Mouse (Mus musculus) cerebellum, postnatal 14 days (tissue): ENCODE measurements around the gene S1pr5.
A peak's percentile ranks its signal among the peaks of the same experiment; 100 is the strongest.
"Not testable (repeated sequence)": the region's sequence is repeated elsewhere in the genome, so short reads cannot be mapped to it uniquely, and the experiment has no call there.

Experiments
- DNase-seq, 2 experiments: peaks; one replicate each; pipeline ENCODE4 v3.0.0; 2021; ENCODE audit warnings: mixed read lengths in 2 of 2

The S1pr5 gene

GRCm38 (mm10) chr9:21265611-21266010 lies 17.4 kb upstream of the S1pr5 start:
- no peak for DNase-seq

GRCm38 (mm10) chr9:21265000-21265561 lies 16.8 kb upstream of the S1pr5 start, which contains the start of gene Atg4d:
Gene Atg4d (plus strand): TSS chr9:21265293.
- peak; percentile 100 for DNase-seq

- peak in 1 of 2 experiments; percentile 35 for DNase-seq
These were observed 16.2 kb upstream of the S1pr5 start for GRCm38 (mm10) chr9:21264272-21264999.

GRCm38 (mm10) chr9:21261831-21262230 lies 13.6 kb upstream of the S1pr5 start:
- no peak for DNase-seq

- no peak for DNase-seq
These were observed 12.3 kb upstream of the S1pr5 start for GRCm38 (mm10) chr9:21260491-21261040.

GRCm38 (mm10) chr9:21256349-21256748 lies 8.1 kb upstream of the S1pr5 start:
- not testable (repeated sequence) for DNase-seq

- no peak for DNase-seq
These were observed 6.4 kb upstream of the S1pr5 start for GRCm38 (mm10) chr9:21254690-21255089.

GRCm38 (mm10) chr9:21251116-21251735 lies 3.0 kb upstream of the S1pr5 start:
- no peak for DNase-seq

DNA sequence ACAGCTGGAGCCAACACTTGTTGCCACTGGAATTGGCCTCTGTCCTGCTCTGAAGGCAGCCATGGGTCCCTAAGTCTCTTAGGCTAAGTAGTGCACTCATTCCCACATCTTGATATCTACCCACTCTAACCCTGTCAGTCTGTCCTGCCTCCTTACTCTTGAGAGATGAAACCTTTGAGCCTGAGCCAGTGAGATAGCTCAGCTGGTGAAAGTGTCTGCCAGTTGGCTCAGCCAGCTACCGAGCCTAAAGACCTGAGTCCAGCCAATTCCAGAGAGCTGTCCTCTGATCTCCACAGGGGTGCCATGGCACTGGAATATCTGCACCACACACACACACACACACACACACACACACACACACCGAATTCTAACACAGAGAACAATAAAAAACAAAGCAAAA lies 2.3 kb upstream of the S1pr5 start:
- DNase-seq, result peak; percentile 42 to 46

- DNase-seq, result no peak
These were observed 1.6 kb upstream of the S1pr5 start for GRCm38 (mm10) chr9:21249629-21250508.

- no peak for DNase-seq
These were observed 1.9 kb downstream of the S1pr5 start for GRCm38 (mm10) chr9:21246342-21246741.

DNA sequence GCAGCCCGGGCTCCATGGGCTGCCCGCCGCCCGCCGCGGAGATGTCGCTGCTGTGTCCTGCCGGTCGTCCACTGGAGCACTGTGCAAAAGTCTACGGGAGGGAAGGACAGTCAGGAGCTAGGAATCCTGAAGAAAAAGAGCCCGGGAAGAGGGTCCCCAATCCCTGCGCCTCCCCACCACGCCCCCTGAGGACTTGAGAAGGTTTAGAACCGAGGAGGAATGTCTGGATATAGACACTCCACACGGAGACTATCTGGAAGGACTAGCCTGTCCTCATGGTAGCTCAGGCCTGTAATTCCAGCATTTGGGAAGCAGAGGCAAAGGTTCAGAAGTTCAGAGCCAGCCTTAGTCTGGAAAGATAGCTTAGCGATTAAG lies 3.1 kb downstream of the S1pr5 start:
- DNase-seq, result peak in 1 of 2 experiments; percentile 36

DNA sequence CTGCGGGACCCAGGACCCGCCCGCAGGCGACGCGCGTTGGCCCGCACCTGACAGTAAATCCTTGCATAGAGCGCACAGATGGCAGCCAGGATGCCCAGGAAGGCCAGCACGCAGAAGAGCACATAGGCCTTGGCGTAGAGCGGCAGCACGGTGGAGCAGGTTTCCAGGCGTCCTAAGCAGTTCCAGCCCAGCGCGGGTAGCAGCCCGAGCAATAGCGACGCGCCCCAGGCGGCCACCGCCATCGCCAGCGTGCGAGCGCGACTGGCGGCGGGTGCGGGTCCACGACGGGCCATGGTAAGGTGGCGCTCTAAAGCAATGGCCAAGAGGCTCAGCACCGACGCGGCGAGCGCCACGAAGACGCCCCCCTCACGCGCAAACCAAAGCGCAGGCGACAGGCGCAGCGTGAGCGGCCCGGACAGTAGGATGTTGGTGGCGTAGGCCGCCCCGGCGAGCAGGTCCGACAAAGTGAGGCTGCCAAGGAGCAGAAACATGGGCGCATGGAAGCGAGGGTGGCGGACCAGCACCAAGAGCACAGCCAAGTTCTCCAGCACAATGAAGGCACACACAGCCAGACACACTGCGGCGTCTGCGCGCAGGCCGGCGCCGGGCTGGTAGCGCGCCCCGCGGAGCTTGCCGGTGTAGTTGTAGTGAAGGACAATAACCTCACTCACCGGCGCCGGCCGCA lies 3.7 kb downstream of the S1pr5 start:
- peak; percentile 56 to 82 for DNase-seq

GRCm38 (mm10) chr9:21243826-21244427 lies 4.3 kb downstream of the S1pr5 start:
- peak in 1 of 2 experiments; percentile 79 for DNase-seq

DNA sequence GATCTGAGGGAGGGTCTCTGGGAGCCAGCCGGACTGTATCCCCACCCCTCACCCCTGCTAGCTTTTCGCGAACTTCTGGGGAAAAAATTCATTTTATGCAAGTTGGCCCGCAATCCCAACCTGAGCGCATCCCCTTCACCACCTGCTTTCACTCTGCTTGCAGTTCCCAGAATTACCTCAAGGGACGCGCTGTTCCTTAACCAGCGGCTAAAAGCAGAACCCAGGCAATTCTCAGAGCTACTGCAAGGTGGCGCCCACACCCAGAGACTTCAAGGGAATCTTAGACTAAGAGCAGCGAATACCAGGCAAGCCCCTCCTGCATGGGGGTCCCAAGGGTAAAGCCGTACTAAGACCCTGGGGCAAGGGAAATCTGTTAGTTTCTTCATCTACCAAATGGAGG lies 6.9 kb downstream of the S1pr5 start:
- DNase-seq, result peak; percentile 92 to 96

DNA sequence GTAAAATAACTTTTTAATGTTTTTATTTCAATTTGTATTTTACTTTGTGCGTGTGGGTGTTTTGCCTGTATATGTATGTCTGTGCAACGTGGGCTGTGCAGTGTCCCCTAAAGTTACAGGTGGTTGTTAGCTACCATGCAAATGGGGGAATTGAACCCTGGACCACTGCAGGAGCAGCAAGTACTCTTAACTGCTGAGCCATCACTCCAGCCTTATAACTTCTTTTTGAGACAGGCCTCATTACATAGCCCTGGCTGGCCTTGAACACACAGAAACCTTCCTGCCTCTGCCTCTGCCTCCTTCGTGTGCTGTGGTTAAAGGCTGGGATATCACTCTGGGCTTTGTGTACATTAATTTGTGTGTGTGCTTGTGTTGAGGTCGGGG lies 8.8 kb downstream of the S1pr5 start:
- DNase-seq, result no peak

- DNase-seq, result peak; percentile 82 to 85
These were observed 9.3 kb downstream of the S1pr5 start, which contains the start of gene Keap1 for GRCm38 (mm10) chr9:21238733-21239464. Gene Keap1 (minus strand): TSS chr9:21239361.

DNA sequence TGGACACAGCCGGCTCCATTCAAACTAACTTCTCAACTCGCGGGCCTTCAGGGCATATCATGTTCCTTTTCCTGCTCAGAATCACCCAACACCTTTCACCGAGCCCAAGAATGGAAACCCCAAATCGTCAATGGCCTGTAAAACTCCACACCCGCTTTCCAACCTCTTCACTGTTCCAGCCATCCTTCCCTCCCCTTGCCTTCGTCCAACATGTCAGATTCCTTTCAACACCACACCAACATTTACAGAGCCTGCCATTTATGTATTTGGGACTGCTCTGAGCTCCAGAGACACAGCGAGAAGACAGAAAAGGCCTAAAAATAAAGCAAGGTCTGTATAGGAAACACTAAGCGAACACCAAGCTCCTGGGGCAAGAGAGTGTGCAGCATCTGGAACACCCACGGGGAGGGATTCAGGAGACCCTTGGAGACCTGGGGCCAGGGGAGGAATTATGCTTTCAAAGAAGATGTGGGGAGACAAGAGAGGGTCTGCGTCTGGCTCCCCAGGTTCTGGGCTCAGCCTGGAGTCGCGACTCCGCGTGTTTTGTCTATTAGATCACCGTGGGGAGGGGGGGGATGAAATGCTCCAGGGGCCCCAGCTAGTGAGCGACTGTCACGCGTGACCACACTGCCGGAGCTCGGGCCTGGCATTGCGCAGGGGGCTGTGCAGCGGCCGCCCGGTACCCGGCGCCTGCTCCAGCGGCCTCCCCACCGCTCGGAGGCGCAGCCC lies 10.1 kb downstream of the S1pr5 start:
- peak in 1 of 2 experiments; percentile 39 for DNase-seq

DNA sequence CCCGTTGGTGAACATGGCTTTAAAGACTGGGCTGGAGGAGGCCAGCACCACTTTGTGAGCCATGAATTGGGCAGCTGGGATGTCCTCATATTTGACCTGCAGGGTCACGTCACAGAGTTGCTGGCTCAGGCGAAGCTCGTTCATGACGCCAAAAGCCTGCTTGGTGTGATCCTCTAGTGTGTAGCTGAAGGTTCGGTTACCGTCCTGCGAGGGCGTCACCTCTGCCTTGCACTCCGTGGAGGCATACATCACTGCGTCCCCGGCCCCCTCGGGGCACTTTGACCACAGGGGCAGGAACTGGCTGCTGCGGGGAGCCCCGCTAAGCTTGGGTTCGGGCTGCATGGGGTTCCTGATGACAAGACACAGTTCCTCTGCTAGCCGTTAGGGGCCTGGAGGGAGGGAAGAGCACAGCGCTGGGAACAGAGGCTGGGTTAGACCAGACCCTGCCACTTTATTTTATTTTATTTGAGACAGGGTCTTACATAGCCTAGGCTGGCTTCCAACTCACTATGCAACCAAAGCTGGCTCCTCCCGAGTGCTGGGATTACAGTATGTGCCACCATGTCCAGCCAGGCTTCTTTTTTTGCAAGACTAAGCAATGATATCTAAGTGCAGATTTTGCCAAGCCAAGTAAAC lies 10.8 kb downstream of the S1pr5 start:
- DNase-seq, result peak; percentile 51

- peak in 1 of 2 experiments; percentile 50 for DNase-seq
These were observed 11.3 kb downstream of the S1pr5 start for GRCm38 (mm10) chr9:21236991-21237367.
